Mouse (Mus musculus): ENCODE data around the gene Stap2. TPM values are rescaled to one million over a fixed set of nuclear protein-coding genes. Genes with fewer than 3 reads are reported as not detected.
A peak's percentile ranks its signal among the peaks of the same experiment; 100 is the strongest.

Stap2 gene
- polyA plus RNA-seq, 1 experiment from 2014 or later: 5.2 TPM

DNA sequence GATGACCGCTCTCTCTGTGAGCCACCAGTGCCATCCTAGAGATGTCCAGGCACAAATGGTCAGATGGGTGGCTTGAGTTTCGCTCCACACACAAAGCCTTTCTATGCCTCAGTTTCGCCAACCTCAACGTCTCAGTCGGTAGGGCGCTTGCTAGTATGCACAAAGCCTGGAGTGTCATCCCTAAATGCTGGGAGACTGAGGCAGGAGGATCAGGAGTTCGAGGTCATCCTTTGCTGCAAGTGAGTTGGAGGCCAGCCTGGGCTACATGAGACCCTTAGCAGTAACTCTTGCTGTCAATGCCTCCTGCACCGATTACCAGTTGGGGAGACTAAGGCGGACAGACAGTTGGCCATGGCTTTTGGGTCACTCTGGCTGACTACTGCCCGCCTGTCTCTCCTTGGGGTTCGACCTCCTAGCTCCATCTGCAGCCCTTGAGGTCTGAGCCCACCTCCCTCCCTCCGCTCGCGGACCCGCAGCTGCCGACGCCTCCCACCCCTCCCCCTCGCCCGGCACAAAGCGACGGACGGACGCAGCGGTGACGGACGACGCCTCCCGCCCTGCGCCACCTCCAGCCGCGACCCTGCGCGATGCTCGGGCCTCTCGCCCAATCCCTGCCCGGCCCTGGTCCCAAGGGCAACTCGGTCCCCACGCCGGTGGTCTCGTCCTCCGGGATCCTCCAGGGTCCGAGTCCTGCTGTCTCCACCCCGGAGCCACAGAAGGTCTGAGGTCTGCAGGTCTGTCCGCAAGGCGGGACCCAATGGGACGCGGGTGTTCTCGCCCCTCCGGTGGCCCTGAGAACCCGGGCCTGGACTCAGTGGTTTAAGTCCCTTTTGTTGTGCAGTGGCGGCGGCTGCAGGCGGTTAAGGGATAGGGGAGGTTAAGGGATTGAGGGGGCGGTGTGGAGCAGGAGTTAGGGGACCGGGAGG lies 35.2 kb downstream of the Stap2 start, which contains the start of gene Shd:
Gene Shd (plus strand): TSS at position 502 of the 926 bp plus-strand sequence.
- H3K36me3 ChIP-seq (ENCODE audit: control insufficient read depth, insufficient read depth, low read length): peaks cover 13% of the 10 kb centered on the region
- WGBS: 7% methylated on average over 53 of the region's 55 CpGs
- peak within 1 kb of the TSS; percentile 59 for H3K4me2 ChIP-seq (ENCODE audit: low read depth, low read length)
- H3K4me3 ChIP-seq (ENCODE audit: low read depth, low read length): peak within 1 kb of the TSS; percentile 65
- no peaks in the 10 kb centered on the region for H3K27me3 ChIP-seq (ENCODE audit: control insufficient read depth, insufficient read depth, low read length)
- no peaks in the 10 kb centered on the region for H3K9me3 ChIP-seq (ENCODE audit: control insufficient read depth, low read length)
- peaks cover 20% of the 10 kb centered on the region for H3K4me1 ChIP-seq (ENCODE audit: control insufficient read depth, insufficient read depth, low read length)
- peak within 1 kb of the TSS; percentile 90 for H3K27ac ChIP-seq (ENCODE audit: low read depth, low read length)
- ATAC-seq (ENCODE audit: low read depth): peak; percentile 54
- peak within 1 kb of the TSS; percentile 96 for H3K9ac ChIP-seq (replicated peaks; ENCODE audit: low read depth, low read length)

- no peaks in the 10 kb centered on the region for H3K9me3 ChIP-seq (ENCODE audit: control insufficient read depth, low read length)
- peak overlapping the region; percentile 90 for H3K27ac ChIP-seq (ENCODE audit: low read depth, low read length)
- peaks cover 20% of the 10 kb centered on the region for H3K4me1 ChIP-seq (ENCODE audit: control insufficient read depth, insufficient read depth, low read length)
- no peaks in the 10 kb centered on the region for H3K27me3 ChIP-seq (ENCODE audit: control insufficient read depth, insufficient read depth, low read length)
- peak overlapping the region; percentile 96 for H3K9ac ChIP-seq (replicated peaks; ENCODE audit: low read depth, low read length)
- peak overlapping the region; percentile 59 for H3K4me2 ChIP-seq (ENCODE audit: low read depth, low read length)
- WGBS: 7% methylated on average over 14 of the region's 14 CpGs
- H3K36me3 ChIP-seq (ENCODE audit: control insufficient read depth, insufficient read depth, low read length): peaks cover 13% of the 10 kb centered on the region
- ATAC-seq (ENCODE audit: low read depth): peak; percentile 72
- H3K4me3 ChIP-seq (ENCODE audit: low read depth, low read length): peak overlapping the region; percentile 65; the same call in 1 of the 2 replicates
These were observed 35.8 kb downstream of the Stap2 start for GRCm38 (mm10) chr17:55969560-55969959.

- no peaks in the 10 kb centered on the region for H3K9me3 ChIP-seq (ENCODE audit: control insufficient read depth, low read length)
- H3K4me1 ChIP-seq (ENCODE audit: control insufficient read depth, insufficient read depth, low read length): peaks cover 20% of the 10 kb centered on the region
- no peaks in the 10 kb centered on the region for H3K27me3 ChIP-seq (ENCODE audit: control insufficient read depth, insufficient read depth, low read length)
- no peak overlapping the region for H3K4me2 ChIP-seq (ENCODE audit: low read depth, low read length)
- H3K9ac ChIP-seq (replicated peaks; ENCODE audit: low read depth, low read length): no peak overlapping the region
- WGBS: 40% methylated on average over 7 of the region's 7 CpGs
- no peak overlapping the region for H3K4me3 ChIP-seq (ENCODE audit: low read depth, low read length)
- H3K27ac ChIP-seq (ENCODE audit: low read depth, low read length): no peak overlapping the region
- peaks cover 6% of the 10 kb centered on the region for H3K36me3 ChIP-seq (ENCODE audit: control insufficient read depth, insufficient read depth, low read length)
- no peak for ATAC-seq (ENCODE audit: low read depth)
These were observed 37.2 kb downstream of the Stap2 start for GRCm38 (mm10) chr17:55968210-55968609.

DNA sequence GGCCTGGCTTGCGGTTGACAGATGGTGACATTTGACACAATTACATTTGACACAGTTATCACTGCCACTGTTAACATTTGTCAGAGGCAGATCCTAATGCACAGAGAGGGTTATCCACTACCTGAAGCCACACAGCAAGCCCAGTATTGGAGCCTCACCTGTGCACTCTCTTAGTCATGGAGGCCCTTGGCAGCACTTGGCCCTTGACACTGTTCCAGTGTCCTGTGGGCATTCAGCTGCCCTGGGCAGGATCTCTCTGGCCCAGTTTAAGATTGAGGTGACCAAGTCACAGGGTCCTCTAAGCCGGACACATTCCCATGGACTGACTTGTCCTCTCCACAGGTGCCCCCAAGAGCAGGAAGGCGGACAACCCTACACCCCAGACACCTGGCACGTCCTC lies 38.2 kb downstream of the Stap2 start:
- no peak for ATAC-seq (ENCODE audit: low read depth)
- Histone ChIP-seq H3K27ac (ENCODE audit: low read depth, low read length) (no peak overlapping the region), H3K4me1 (ENCODE audit: control insufficient read depth, insufficient read depth, low read length) (peaks cover 20% of the 10 kb centered on the region), H3K4me3 (ENCODE audit: low read depth, low read length) (no peak overlapping the region), H3K9ac (replicated peaks; ENCODE audit: low read depth, low read length) (no peak overlapping the region), H3K9me3 (ENCODE audit: control insufficient read depth, low read length) (no peaks in the 10 kb centered on the region), H3K4me2 (ENCODE audit: low read depth, low read length) (no peak overlapping the region), H3K36me3 (ENCODE audit: control insufficient read depth, insufficient read depth, low read length) (peaks cover 1% of the 10 kb centered on the region; the same call in 1 of the 2 replicates), H3K27me3 (ENCODE audit: control insufficient read depth, insufficient read depth, low read length) (no peaks in the 10 kb centered on the region)
- WGBS: 97% methylated on average over 4 of the region's 4 CpGs

GRCm38 (mm10) chr17:55964996-55965395 lies 40.4 kb downstream of the Stap2 start:
- no peak for ATAC-seq (ENCODE audit: low read depth)
- Histone ChIP-seq H3K4me1 (ENCODE audit: control insufficient read depth, insufficient read depth, low read length) (peaks cover 15% of the 10 kb centered on the region), H3K27me3 (ENCODE audit: control insufficient read depth, insufficient read depth, low read length) (no peaks in the 10 kb centered on the region), H3K4me3 (ENCODE audit: low read depth, low read length) (no peak overlapping the region), H3K9ac (replicated peaks; ENCODE audit: low read depth, low read length) (no peak overlapping the region), H3K4me2 (ENCODE audit: low read depth, low read length) (no peak overlapping the region), H3K36me3 (ENCODE audit: control insufficient read depth, insufficient read depth, low read length) (peaks cover 6% of the 10 kb centered on the region; the same call in 1 of the 2 replicates), H3K27ac (ENCODE audit: low read depth, low read length) (no peak overlapping the region), H3K9me3 (ENCODE audit: control insufficient read depth, low read length) (no peaks in the 10 kb centered on the region)
- 83% methylated on average over 9 of the region's 9 CpGs for WGBS

GRCm38 (mm10) chr17:55964496-55964895 lies 40.9 kb downstream of the Stap2 start:
- Histone ChIP-seq H3K27ac (ENCODE audit: low read depth, low read length) (no peak overlapping the region), H3K9me3 (ENCODE audit: control insufficient read depth, low read length) (no peaks in the 10 kb centered on the region), H3K4me3 (ENCODE audit: low read depth, low read length) (no peak overlapping the region), H3K27me3 (ENCODE audit: control insufficient read depth, insufficient read depth, low read length) (no peaks in the 10 kb centered on the region), H3K9ac (replicated peaks; ENCODE audit: low read depth, low read length) (no peak overlapping the region), H3K4me1 (ENCODE audit: control insufficient read depth, insufficient read depth, low read length) (peaks cover 14% of the 10 kb centered on the region), H3K4me2 (ENCODE audit: low read depth, low read length) (no peak overlapping the region), H3K36me3 (ENCODE audit: control insufficient read depth, insufficient read depth, low read length) (peaks cover 6% of the 10 kb centered on the region; the same call in 1 of the 2 replicates)
- WGBS: 92% methylated on average over 10 of the region's 10 CpGs
- no peak for ATAC-seq (ENCODE audit: low read depth)

- peaks cover 9% of the 10 kb centered on the region for H3K4me1 ChIP-seq (ENCODE audit: control insufficient read depth, insufficient read depth, low read length)
- H3K4me2 ChIP-seq (ENCODE audit: low read depth, low read length): no peak overlapping the region
- H3K9me3 ChIP-seq (ENCODE audit: control insufficient read depth, low read length): no peaks in the 10 kb centered on the region
- H3K9ac ChIP-seq (replicated peaks; ENCODE audit: low read depth, low read length): no peak overlapping the region
- H3K27ac ChIP-seq (ENCODE audit: low read depth, low read length): no peak overlapping the region
- no peak overlapping the region for H3K4me3 ChIP-seq (ENCODE audit: low read depth, low read length)
- ATAC-seq (ENCODE audit: low read depth): no peak
- H3K27me3 ChIP-seq (ENCODE audit: control insufficient read depth, insufficient read depth, low read length): no peaks in the 10 kb centered on the region
- 79% methylated on average over 14 of the region's 14 CpGs for WGBS
- H3K36me3 ChIP-seq (ENCODE audit: control insufficient read depth, insufficient read depth, low read length): peaks cover 6% of the 10 kb centered on the region; the same call in 1 of the 2 replicates
These were observed 42.2 kb downstream of the Stap2 start for GRCm38 (mm10) chr17:55963171-55963570.

- 94% methylated on average over 7 of the region's 7 CpGs for WGBS
- peaks cover 6% of the 10 kb centered on the region; the same call in 1 of the 2 replicates for H3K36me3 ChIP-seq (ENCODE audit: control insufficient read depth, insufficient read depth, low read length)
- no peaks in the 10 kb centered on the region for H3K9me3 ChIP-seq (ENCODE audit: control insufficient read depth, low read length)
- no peak overlapping the region for H3K4me3 ChIP-seq (ENCODE audit: low read depth, low read length)
- no peak overlapping the region for H3K9ac ChIP-seq (replicated peaks; ENCODE audit: low read depth, low read length)
- H3K4me2 ChIP-seq (ENCODE audit: low read depth, low read length): no peak overlapping the region
- H3K27ac ChIP-seq (ENCODE audit: low read depth, low read length): no peak overlapping the region
- no peak for ATAC-seq (ENCODE audit: low read depth)
- peaks cover 14% of the 10 kb centered on the region for H3K4me1 ChIP-seq (ENCODE audit: control insufficient read depth, insufficient read depth, low read length)
- H3K27me3 ChIP-seq (ENCODE audit: control insufficient read depth, insufficient read depth, low read length): no peaks in the 10 kb centered on the region
These were observed 43.8 kb downstream of the Stap2 start for GRCm38 (mm10) chr17:55961631-55962030.

DNA sequence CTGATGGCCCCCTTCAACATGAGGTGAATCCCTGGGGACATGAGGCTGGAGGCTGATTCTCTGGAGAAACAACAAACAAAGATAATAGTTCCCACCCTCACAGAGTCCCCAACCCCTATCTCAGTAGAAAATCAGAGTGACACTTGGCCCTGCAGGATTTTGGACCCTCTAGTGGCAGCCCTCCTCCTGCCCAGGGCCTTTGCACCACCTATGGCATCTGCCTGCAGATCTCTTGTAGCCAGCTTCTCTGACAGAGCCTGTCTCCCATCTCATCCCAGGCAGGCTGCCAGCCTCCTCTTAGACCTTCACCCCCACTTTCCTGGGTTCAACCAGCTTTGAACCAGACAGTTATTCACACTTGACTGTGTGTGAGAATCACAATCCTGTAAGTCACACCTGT lies 44.6 kb downstream of the Stap2 start:
- no peak overlapping the region for H3K4me2 ChIP-seq (ENCODE audit: low read depth, low read length)

More for the DNA sequence above, 44.6 kb downstream of the Stap2 start:
- Histone ChIP-seq H3K9ac (replicated peaks; ENCODE audit: low read depth, low read length) (no peak overlapping the region), H3K4me3 (ENCODE audit: low read depth, low read length) (no peak overlapping the region), H3K36me3 (ENCODE audit: control insufficient read depth, insufficient read depth, low read length) (peaks cover 6% of the 10 kb centered on the region; the same call in 1 of the 2 replicates), H3K27ac (ENCODE audit: low read depth, low read length) (no peak overlapping the region), H3K27me3 (ENCODE audit: control insufficient read depth, insufficient read depth, low read length) (no peaks in the 10 kb centered on the region), H3K9me3 (ENCODE audit: control insufficient read depth, low read length) (no peaks in the 10 kb centered on the region), H3K4me1 (ENCODE audit: control insufficient read depth, insufficient read depth, low read length) (peaks cover 14% of the 10 kb centered on the region)
- no peak for ATAC-seq (ENCODE audit: low read depth)
